Mouse (Mus musculus) common myeloid progenitor, adult 5-6 weeks (primary cell): Measurements from ENCODE around the gene Olfr432. TPM values are rescaled to one million over a fixed set of nuclear protein-coding genes. Genes with fewer than 3 reads are reported as not detected.

Experiments used
- ATAC-seq: replicated peaks from 2 replicates; pipeline ENCODE4 v1.8.0; 2016; ENCODE audit warnings: low read depth, mild to moderate bottlenecking, moderate TSS enrichment, inconsistent platforms; ENCODE audit not compliant: poor library complexity, severe bottlenecking
- total RNA-seq: library from RNA; stranded (forward); fragments of 200-1000, 187-1606 nt; gene quantifications from 2 replicates; pipeline ENCODE4 v1.2.3, GENCODE M21; 2017

Olfr432 gene
- not detected in 2 replicates for total RNA-seq

GRCm38 (mm10) chr1:174048893-174049292 lies at the start of gene Olfr432:
Gene Olfr432, plus strand, starts transcription at chr1:174049205.
- no peak for ATAC-seq

DNA sequence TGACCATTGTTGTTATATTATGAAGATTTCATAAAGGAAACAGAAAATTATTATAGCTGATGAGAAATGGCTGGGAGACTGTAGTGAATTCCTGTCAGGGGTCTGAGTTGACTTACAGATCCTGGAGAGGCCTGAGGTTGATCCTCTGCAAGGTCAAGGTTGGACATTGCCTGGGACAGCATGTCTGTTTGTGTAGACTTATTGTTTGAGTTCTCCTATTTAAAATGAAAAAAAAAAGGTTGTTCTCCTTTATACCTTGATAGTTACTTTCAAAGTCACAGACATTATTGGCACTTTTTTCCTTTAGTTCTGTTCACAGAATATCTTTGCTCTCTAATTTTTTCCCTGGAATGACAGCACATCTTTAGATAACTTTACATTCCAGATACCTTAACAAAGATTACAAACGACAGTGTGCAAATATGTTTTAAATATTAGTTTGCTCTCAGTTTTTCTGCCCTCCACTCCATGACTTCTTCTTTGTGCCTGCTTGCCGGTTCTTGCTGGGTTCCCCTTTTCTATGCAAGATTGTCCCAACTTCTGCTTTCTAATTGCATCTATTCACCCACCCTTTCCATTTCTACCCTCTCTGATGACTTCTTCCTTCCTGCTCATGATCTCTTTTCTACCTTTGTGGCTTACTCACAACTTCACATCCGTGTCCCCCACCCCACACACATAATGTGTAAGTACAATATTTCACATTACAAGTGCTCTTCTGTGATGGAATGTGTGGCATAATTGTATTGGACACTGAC lies 44.5 kb upstream of the Olfr432 start:
- peak; percentile 98 for ATAC-seq

- peak; percentile 55 for ATAC-seq
Measured at GRCm38 (mm10) chr1:174007050-174007449, 42.0 kb upstream of the Olfr432 start.

DNA sequence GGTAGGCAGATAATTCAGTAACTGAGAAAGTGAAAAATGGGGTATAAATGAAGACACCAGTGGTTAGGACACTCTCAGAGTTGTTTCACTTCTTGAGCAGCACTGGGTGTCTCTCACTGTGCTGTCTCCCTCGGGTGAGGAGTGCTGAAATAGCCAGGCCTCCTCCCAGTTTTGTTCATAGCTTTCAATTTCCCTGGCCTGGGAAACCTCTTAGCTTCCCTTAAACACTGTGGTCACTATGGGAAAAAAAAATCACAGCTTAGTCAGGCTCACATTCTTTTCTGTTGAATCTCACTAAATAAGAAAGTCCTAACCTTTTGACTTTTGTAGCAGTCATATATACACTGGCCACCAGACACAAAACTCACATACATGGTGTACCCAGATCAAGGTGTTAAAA lies 17.3 kb upstream of the Olfr432 start, which contains the start of gene Ifi205:
Gene Ifi205 (minus strand): TSS at position 113 of the 400 bp plus-strand sequence.
- ATAC-seq: 0 out of 2 replicates have a peak, but pooled peaks have one; percentile 32

GRCm38 (mm10) chr1:174035841-174036240 lies 13.2 kb upstream of the Olfr432 start:
- no peak for ATAC-seq

GRCm38 (mm10) chr1:174038480-174038879 lies 10.5 kb upstream of the Olfr432 start:
- ATAC-seq: no peak

GRCm38 (mm10) chr1:174040523-174041177 lies 8.4 kb upstream of the Olfr432 start, which contains the start of gene Olfr433:
Gene Olfr433, plus strand, starts transcription at chr1:174040705.
- peak; percentile 81 for ATAC-seq

GRCm38 (mm10) chr1:174042091-174042884 lies 6.7 kb upstream of the Olfr432 start:
- peak; percentile 63 for ATAC-seq

DNA sequence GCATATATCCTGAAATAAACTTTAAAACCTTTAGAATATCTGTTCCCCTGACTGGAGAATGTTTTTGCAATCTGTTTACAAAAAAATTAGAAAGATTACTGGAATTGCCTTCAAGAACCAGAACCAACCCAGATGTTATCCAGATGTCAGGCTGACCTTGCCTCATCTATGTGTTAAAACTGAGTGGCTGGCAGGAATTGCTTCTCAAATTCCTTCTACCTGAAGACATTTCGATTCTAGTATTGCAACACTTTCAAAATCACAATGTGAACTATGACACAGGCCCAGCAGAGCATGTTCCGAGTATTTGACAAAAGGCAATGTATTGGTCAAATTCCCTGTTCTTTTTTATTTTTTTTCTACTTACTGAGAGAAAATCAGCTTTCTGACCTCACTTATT lies 4.6 kb upstream of the Olfr432 start:
- ATAC-seq: no peak

DNA sequence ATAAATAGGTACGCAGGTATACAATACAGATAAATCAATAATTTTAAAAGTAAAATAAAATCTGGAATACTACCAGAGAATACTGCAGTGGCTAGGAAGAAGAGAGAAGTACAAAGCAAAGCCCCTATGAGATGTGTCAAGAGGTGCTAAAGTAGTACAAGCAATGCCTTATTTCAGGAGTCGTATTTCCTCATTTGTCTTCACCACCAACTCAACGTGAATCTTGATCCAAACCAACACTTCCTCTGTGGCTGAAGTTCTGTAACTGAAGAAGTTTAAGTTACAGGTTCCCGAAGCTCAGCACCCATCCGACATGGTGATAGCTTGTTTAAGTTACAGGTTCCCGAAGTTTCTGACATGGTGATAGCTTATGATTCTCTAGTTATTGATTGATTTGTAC lies 778 bp upstream of the Olfr432 start:
- peak; percentile 76 for ATAC-seq

DNA sequence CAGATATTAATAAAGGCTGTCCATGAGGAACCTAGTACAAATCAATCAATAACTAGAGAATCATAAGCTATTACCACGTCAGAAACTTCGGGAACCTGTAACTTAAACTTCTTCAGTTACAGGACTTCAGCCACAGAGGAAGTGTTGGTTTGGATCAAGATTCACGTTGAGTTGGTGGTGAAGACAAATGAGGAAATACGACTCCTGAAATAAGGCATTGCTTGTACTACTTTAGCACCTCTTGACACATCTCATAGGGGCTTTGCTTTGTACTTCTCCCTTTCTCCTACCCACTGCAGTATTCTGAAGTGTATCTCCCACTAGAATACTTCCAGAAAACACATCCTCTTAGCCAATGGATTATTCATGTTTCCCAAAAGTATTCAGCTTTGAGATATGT lies 352 bp downstream of the Olfr432 start:
- peak; percentile 78 for ATAC-seq

GRCm38 (mm10) chr1:174050532-174050931 lies 1.5 kb downstream of the Olfr432 start:
- no peak for ATAC-seq

GRCm38 (mm10) chr1:174051515-174051914 lies 2.5 kb downstream of the Olfr432 start:
- ATAC-seq: no peak

GRCm38 (mm10) chr1:174051931-174052536 lies 3.0 kb downstream of the Olfr432 start:
- ATAC-seq: peak; percentile 62

- ATAC-seq: no peak
Measured at GRCm38 (mm10) chr1:174052981-174053380, 4.0 kb downstream of the Olfr432 start.

GRCm38 (mm10) chr1:174055248-174055647 lies 6.2 kb downstream of the Olfr432 start:
- ATAC-seq: peak; percentile 59; the same call in 1 of the 2 replicates

GRCm38 (mm10) chr1:174066305-174066704 lies 17.3 kb downstream of the Olfr432 start, which contains the start of gene Olfr430:
Gene Olfr430, plus strand, starts transcription at chr1:174066605.
- ATAC-seq: no peak

- no peak for ATAC-seq
Measured at GRCm38 (mm10) chr1:174084031-174084430, 35.0 kb downstream of the Olfr432 start, which contains the start of gene Olfr429. Gene Olfr429, plus strand, starts transcription at chr1:174084331.

- no peak for ATAC-seq
Measured at GRCm38 (mm10) chr1:174096591-174096990, 47.6 kb downstream of the Olfr432 start, which contains the start of gene Olfr427. Gene Olfr427, plus strand, starts transcription at chr1:174096891.

GRCm38 (mm10) chr1:174103735-174104134 lies 54.7 kb downstream of the Olfr432 start:
- ATAC-seq: 0 out of 2 replicates have a peak, but pooled peaks have one; percentile 39
